Mouse (Mus musculus) olfactory bulb, adult 2 months (tissue): ENCODE measurements around the gene Zic2. TPM values are rescaled to one million over a fixed set of nuclear protein-coding genes. Genes with fewer than 3 reads are reported as not detected.

Source experiments
- H3K27ac ChIP-seq: fragments of 200-500 bp; 2 replicates; pipeline ENCODE4 v1.5.1; 2012; ENCODE audit warnings: low read depth, low read length; ENCODE audit not compliant: insufficient read depth
- H3K4me1 ChIP-seq: fragments of 200-500 bp; 2 replicates; pipeline ENCODE4 v1.6.1; 2012; ENCODE audit warnings: low read length; ENCODE audit not compliant: control insufficient read depth, insufficient read depth
- H3K4me3 ChIP-seq: fragments of 200-500 bp; 2 replicates; pipeline ENCODE4 v1.5.1; 2012; ENCODE audit warnings: mild to moderate bottlenecking, low read depth, low read length, moderate library complexity; ENCODE audit not compliant: insufficient read depth
- CTCF ChIP-seq: fragments of 200-500 bp; IDR thresholded peaks from 2 replicates; pipeline ENCODE4 v1.5.1; 2012; ENCODE audit warnings: low read depth, mild to moderate bottlenecking, low read length, moderate library complexity; ENCODE audit not compliant: insufficient read depth
- POLR2A ChIP-seq: fragments of 200-500 bp; IDR thresholded peaks from 2 replicates; pipeline ENCODE4 v1.6.1; 2012; ENCODE audit warnings: mild to moderate bottlenecking, low read depth, low read length, moderate library complexity; ENCODE audit not compliant: insufficient read depth
- WGBS: fragments of 180-500 bp; shearing (Covaris S2); methylation state at CpG from one replicate; pipeline ENCODE4 v1.1.7; 2018; 5-methylcytosine and 5-hydroxymethylcytosine counted together
- polyA plus RNA-seq: library from polyadenylated mRNA; stranded (reverse); fragments of >200 nt; gene quantifications from 2 replicates; pipeline ENCODE4 v1.2.4, GENCODE M21; 2012; ENCODE audit warnings: low replicate concordance; ENCODE audit not compliant: missing spikeins, insufficient read depth, insufficient read length

Zic2 gene
- polyA plus RNA-seq, 1 experiment, result not detected

DNA sequence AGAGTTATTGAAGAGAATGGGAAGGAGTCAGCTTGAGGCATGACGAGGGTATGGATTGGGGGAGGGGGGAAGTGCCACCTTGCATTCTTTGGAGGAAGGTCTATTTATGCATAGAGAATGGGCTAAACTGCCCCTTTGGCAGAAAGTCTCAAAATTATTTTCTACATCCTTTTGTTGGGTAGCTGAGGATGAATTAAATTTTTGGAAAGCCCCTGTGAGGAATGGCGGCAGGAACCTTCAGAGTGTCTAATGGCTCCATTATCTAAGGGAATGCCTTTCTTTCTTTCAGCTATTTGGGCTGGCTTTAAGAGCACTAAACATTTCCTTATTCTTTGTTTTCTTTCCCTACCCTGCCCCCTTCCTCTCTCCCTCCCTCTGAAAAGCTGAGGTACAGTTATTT lies 5.1 kb downstream of the Zic2 start:
- no peak overlapping the region for H3K4me3 ChIP-seq

DNA sequence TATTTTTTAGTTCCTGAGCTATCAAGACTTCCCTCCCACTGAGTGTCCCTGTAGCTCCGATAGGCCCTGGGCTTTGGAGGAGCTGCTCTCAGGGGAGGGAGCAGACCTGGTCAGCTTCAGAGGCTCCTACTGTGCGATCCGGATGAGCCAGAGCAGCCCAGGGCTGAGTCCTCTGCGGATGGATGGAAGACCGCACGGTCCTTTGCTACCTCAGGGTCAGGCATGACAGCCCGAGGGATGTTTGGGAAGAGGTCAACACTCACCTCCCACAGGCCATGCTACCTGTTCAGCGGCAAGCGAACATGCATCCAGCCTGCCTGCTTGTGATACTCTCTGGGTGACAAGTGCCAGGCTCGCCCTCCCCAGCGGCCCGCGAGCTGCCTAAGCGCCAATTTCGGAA lies 5.9 kb downstream of the Zic2 start:
- H3K4me1 ChIP-seq, result 0 out of 2 replicates have a peak, but pooled peaks cover 3% of the 10 kb centered on the region
- no peak for TF ChIP-seq CTCF
- 57% methylated on average over 15 of the region's 15 CpGs for WGBS

More for the DNA sequence above, 5.1 kb downstream of the Zic2 start:
- H3K27ac ChIP-seq, result peak overlapping the region; percentile 20; the same call in 1 of the 2 replicates
- WGBS, result 38% methylated on average over 2 of the region's 2 CpGs
- TF ChIP-seq CTCF, result no peak
- no peak for TF ChIP-seq POLR2A
- peaks cover 8% of the 10 kb centered on the region for H3K4me1 ChIP-seq

DNA sequence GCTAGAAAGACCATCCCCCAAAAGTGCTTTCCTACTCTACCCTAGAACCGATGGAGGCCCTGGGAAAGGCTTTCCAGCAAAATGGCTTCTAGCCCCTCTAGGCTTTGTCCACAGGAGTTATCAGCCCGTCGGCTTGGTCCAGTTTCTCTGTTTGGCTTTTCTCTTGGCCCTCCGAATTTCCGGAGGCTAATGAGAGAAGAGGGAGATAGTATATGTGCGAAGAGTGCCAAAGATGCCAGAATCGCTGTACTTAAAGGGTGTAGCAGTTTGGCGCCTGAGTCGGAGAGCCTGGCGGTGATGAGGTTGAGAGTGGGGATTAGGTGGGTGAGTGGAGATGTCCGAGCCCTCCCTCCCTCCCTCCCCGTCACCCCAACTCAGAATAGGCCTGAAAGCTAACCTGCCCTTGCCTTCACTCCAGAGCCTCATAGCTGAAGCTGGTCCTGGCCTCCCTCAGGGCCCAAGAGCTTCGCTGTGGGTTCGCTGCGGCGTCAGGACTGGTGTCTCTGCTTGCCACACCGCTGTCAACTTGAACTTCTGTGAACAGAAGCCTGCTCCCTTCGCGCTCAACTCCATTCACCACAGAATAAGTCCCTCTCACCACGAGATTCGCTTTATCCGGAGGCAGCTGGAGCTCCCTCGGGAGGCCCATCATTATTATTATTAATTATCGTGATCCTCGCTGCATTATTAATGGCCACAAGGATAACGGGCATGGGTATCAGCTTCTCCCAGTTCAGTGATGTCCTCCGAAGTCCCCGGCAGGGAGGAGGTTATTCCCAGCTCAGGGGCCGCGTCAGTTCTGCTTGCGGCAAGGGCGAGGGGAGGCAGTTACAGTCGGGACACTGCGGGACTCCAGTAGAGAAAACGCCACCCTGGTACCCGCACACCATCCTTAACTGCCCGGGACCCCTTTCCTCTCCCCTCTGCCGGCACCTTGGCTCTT lies 7.1 kb downstream of the Zic2 start:
- 0 out of 2 replicates have a peak, but pooled peaks cover 3% of the 10 kb centered on the region for H3K4me1 ChIP-seq
- 38% methylated on average over 38 of the region's 38 CpGs for WGBS
- TF ChIP-seq POLR2A (no peak), CTCF (no peak)
- peak overlapping the region; percentile 74 for H3K27ac ChIP-seq
- peak overlapping the region; percentile 38 for H3K4me3 ChIP-seq

More for the DNA sequence above, 5.9 kb downstream of the Zic2 start:
- H3K27ac ChIP-seq, result peak overlapping the region; percentile 83
- peak overlapping the region; percentile 38 for H3K4me3 ChIP-seq

DNA sequence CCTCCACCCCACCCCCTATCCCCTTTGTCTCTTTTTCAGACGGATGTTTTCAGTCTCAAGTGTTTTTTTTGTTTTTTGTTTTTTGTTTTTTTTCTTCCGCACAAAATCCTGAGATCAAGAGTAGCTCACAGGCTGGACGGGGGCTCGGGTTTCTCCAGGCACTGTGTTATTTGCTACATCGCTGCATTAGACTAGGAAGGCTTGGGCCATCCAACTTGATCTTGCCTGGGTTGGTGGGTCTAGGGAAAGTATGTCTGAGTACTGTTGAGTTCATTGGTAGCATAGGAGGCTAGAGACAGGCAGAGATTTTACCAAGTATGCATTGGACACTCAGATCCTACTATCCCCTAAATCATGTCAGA lies 7.8 kb downstream of the Zic2 start:
- TF ChIP-seq CTCF (no peak), POLR2A (no peak)
- H3K27ac ChIP-seq, result peak overlapping the region; percentile 74; the same call in 1 of the 2 replicates
- H3K4me3 ChIP-seq, result peak overlapping the region; percentile 38
- 39% methylated on average over 5 of the region's 5 CpGs for WGBS
- H3K4me1 ChIP-seq, result 0 out of 2 replicates have a peak, but pooled peaks cover 3% of the 10 kb centered on the region

DNA sequence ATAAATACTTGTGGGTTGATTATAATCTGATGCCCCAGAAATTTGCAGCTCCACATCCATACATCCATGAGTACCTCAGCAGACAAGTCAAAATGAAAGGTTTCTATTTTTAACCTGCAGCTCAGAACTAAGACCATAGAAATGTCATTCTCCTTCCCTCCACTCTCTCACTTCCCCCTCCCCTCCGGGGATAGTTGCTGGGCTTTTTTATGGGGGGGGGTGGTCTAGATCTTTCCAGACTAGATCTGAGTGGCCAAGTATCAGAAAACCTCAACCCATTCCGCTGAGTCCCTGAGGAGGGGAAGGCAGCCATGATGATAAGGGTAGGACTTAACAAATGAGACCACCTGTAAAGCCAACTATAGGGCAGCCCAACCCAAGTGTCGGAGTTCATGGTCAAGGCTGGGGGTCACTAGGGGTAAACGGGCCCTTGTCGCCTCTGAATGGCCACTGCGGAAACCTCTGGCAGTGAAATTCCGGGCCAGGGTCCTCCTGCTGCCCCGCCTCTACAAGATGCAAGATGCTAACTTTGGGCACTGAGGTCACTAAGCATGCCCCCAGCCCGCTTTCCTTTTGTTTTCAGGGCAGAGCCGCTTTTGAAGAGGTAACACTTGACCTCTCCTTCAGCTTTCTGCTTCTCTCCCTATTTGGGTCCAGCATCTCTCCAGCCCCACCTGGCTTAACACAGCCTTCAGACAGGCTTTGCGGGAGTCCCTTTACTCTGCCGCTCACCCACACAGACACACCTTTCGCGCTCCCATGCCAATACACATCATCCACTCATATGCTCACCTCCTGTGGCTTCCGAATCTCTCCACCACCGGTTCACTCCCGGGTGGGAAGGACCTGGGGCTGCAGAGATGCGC lies 8.6 kb downstream of the Zic2 start:
- peak overlapping the region; percentile 69 for H3K27ac ChIP-seq
- H3K4me3 ChIP-seq, result no peak overlapping the region

DNA sequence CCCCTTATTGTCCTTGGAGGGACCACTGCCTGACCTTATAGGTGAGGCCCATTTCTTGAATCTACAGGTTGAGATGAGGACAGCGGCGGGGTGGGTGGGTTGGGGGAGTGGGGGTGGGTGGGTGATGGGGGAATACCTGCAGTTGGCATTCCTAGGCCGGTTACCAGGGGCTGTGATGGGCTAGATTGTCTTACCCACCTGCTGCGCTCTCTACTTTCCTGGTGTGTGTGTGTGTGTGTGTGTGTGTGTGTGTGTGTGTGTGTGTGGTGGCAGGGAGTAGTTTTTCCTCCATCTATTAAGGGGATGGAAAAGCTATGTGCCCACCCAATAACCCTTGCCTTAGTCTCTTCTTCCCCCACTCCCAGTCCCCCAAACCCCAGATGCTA lies 9.2 kb downstream of the Zic2 start:
- no peak overlapping the region for H3K27ac ChIP-seq
- TF ChIP-seq CTCF (no peak), POLR2A (no peak)
- no peak overlapping the region for H3K4me3 ChIP-seq
- 0 out of 2 replicates have a peak, but pooled peaks cover 3% of the 10 kb centered on the region for H3K4me1 ChIP-seq
- 59% methylated on average over 4 of the region's 4 CpGs for WGBS

More for the DNA sequence above, 8.6 kb downstream of the Zic2 start:
- 46% methylated on average over 18 of the region's 18 CpGs for WGBS
- 0 out of 2 replicates have a peak, but pooled peaks cover 3% of the 10 kb centered on the region for H3K4me1 ChIP-seq
- TF ChIP-seq CTCF (no peak), POLR2A (no peak)

DNA sequence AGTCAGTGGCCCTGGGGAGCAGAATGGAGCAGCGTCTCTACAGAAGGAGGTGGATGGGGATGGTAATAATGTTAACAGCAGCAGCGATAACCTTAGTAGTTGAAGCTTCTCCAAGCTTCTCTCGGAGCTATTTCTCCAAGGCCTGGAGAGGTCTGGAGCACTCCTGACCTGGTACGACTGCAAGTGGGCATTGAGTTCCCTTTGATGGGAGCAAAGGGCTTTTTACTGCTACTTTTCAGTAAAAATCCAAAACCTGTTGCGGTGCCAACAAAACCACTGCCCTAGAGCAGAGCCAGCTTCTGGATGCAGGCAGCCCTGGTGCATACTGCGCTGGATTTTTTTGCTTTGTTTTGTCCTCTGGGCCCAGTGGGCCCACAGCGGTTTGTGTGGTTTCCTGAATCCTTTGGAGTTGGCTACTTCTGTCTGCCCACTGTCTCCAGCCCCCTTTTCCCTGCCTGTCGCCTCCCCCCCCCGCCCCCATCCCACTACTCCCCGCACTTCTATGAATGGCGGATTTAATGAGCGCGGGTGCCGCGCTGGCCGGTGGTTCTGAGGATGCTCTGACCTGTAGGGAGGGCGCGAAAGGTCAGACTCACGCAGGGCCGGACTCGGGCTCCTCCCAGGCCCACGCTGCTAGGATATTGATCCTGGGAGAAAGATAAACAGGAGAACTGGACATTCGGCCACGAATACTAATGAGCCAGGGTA lies 9.8 kb downstream of the Zic2 start:
- 31% methylated on average over 24 of the region's 24 CpGs for WGBS
- Histone ChIP-seq H3K4me3 (no peak overlapping the region), H3K4me1 (0 out of 2 replicates have a peak, but pooled peaks cover 3% of the 10 kb centered on the region), H3K27ac (no peak overlapping the region)
- TF ChIP-seq CTCF (no peak), POLR2A (no peak)

DNA sequence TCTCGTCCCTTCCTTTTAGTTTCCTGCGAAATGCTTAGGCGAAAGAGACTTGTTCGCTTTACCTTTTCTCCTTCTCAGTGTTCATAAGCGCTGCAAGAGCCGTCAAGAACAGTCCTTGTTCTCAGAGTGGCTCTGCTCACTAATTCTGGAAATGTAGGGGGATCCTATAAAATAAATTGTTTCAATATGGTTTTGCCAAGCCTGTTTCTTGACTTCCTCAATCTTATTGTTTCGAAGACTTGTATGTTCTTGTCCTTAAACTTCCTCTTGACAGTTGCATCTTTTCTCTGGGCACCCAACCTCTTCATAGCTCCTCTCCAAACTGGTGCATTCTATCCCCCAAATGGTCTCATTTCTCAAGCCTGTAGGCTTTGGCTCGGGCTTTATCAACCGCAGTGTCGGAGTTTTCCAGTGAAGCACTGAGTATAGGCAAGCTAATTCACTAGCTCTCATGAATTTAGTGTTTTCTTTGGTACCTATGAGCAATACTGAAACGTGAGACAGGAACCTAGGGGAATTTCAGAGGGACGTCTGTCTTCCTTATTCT lies 10.5 kb downstream of the Zic2 start:
- no peak overlapping the region for H3K27ac ChIP-seq
- peaks cover 8% of the 10 kb centered on the region; the same call in 1 of the 2 replicates for H3K4me1 ChIP-seq
- TF ChIP-seq CTCF, result no peak
- no peak for TF ChIP-seq POLR2A
- 38% methylated on average over 12 of the region's 12 CpGs for WGBS
- H3K4me3 ChIP-seq, result no peak overlapping the region
